Mouse (Mus musculus) megakaryocyte, embryonic 14.5 days (primary cell): Measurements from ENCODE around the gene Epha10. TPM values are rescaled to one million over a fixed set of nuclear protein-coding genes. Genes with fewer than 3 reads are reported as not detected.

Experiments
- H3K27me3 ChIP-seq: replicated peaks from 2 replicates; pipeline ENCODE3; 2012; ENCODE audit warnings: inconsistent platforms
- H3K36me3 ChIP-seq: replicated peaks from 2 replicates; pipeline ENCODE3; 2012; ENCODE audit warnings: low read length, inconsistent platforms, mixed read lengths
- H3K4me1 ChIP-seq: 2 replicates; pipeline ENCODE4 v1.6.1; 2012; ENCODE audit warnings: inconsistent platforms
- H3K4me3 ChIP-seq: replicated peaks from 2 replicates; pipeline ENCODE3; 2012; ENCODE audit warnings: moderate library complexity, mild to moderate bottlenecking, inconsistent platforms
- H3K9me3 ChIP-seq: 2 replicates; pipeline ENCODE4 v1.6.1; 2012; ENCODE audit warnings: inconsistent platforms
- FLI1 ChIP-seq: IDR thresholded peaks from 2 replicates; pipeline ENCODE4 v1.6.1; 2012; ENCODE audit warnings: low read length, inconsistent platforms, mixed read lengths
- GATA1 ChIP-seq: IDR thresholded peaks from 3 replicates; pipeline ENCODE4 v1.6.1; 2012; ENCODE audit warnings: mixed read lengths, low read length, inconsistent platforms, borderline replicate concordance
- polyA plus RNA-seq: library from polyadenylated mRNA; stranded (reverse); fragments of >175 nt; gene quantifications from 2 replicates; pipeline ENCODE4 v1.2.3, GENCODE M21; 2012; ENCODE audit warnings: low replicate concordance; ENCODE audit not compliant: insufficient read depth

Gene Epha10
- polyA plus RNA-seq: not detected in 2 replicates

DNA sequence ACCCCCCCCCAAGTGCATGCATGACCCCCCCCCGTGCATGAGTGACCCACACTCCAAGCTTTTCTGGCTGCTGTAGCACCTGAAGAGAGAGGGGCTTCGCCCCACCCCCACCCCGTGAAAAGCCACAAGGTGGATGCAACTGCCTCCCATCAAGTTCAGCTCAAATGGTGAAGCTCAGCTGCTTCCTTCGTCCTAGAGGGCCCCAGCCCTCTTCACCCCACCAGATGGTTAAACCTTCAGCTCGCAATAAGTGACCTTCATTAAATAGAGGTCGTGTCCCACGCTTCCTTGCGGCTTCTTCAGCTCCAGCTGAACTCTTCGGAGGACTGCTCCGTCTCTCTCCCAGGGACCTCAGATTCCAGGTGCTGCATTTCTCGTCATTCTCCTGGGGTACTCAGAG is at the start of gene Epha10:
Epha10 (plus strand) TSS at position 301 of the 400 bp plus-strand sequence.
- Histone ChIP-seq H3K36me3 (no peaks in the 10 kb centered on the region), H3K27me3 (peaks cover 70% of the 10 kb centered on the region), H3K4me1 (peaks cover 18% of the 10 kb centered on the region), H3K4me3 (peak within 1 kb of the TSS; percentile 79), H3K9me3 (peaks cover 12% of the 10 kb centered on the region)
- no peak for TF ChIP-seq FLI1
- no peak for TF ChIP-seq GATA1

- H3K9me3 ChIP-seq: no peaks in the 10 kb centered on the region
- TF ChIP-seq FLI1 (no peak), GATA1 (no peak)
- H3K36me3 ChIP-seq: peaks cover 96% of the 10 kb centered on the region
Measured at GRCm38 (mm10) chr4:124832796-124833195, 47.9 kb upstream of the Epha10 start.

DNA sequence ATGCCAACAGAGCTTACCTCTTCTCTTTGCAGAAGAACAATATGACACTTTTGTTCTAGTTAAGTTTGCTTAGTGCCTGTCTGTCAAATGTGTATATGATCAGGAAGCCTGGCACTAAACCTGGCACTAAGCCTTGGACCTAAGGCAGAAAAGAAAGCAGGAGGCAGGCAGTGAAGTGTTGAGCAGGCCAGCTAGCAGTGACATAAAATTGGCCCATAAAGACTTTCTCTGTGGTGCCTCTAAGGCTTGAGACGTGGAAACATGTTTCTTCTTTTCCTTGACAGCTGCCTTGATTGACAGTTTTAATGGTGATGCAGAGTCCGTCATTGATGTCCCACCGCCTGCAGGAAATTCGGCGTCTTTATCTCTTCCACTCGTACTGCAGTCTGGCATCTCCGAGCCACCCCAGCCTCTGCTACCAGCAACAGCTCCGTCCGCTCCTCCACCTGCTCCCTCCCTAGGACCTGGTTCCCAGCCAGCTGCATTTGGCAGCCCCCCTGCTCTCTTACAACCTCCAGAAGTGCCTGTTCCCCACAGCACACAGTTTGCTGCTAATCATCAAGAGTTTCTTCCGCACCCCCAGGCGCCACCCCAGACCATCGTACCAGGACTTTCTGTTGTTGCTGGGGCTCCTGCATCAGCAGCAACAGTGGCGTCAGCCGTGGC is 42.5 kb upstream of the Epha10 start:
- peaks cover 5% of the 10 kb centered on the region; the same call in 1 of the 2 replicates for H3K9me3 ChIP-seq
- H3K27me3 ChIP-seq: no peaks in the 10 kb centered on the region
- no peak overlapping the region for H3K4me3 ChIP-seq
- TF ChIP-seq FLI1 (no peak), GATA1 (no peak)
- peaks cover 3% of the 10 kb centered on the region; the same call in 1 of the 2 replicates for H3K4me1 ChIP-seq
- peaks cover 97% of the 10 kb centered on the region for H3K36me3 ChIP-seq

More at GRCm38 (mm10) chr4:124832796-124833195, 47.9 kb upstream of the Epha10 start:
- Histone ChIP-seq H3K27me3 (no peaks in the 10 kb centered on the region), H3K4me1 (0 out of 2 replicates have a peak, but pooled peaks cover 3% of the 10 kb centered on the region), H3K4me3 (no peak overlapping the region)

GRCm38 (mm10) chr4:124840998-124841397 is 39.7 kb upstream of the Epha10 start:
- H3K36me3 ChIP-seq: peaks cover 98% of the 10 kb centered on the region
- peaks cover 5% of the 10 kb centered on the region; the same call in 1 of the 2 replicates for H3K9me3 ChIP-seq
- no peak overlapping the region for H3K4me3 ChIP-seq
- peaks cover 17% of the 10 kb centered on the region for H3K4me1 ChIP-seq
- no peaks in the 10 kb centered on the region for H3K27me3 ChIP-seq
- TF ChIP-seq GATA1 (no peak), FLI1 (no peak)

GRCm38 (mm10) chr4:124843493-124843892 is 37.2 kb upstream of the Epha10 start:
- Histone ChIP-seq H3K36me3 (peaks cover 89% of the 10 kb centered on the region), H3K4me3 (peak overlapping the region; percentile 1), H3K27me3 (no peaks in the 10 kb centered on the region), H3K4me1 (peaks cover 40% of the 10 kb centered on the region), H3K9me3 (peaks cover 5% of the 10 kb centered on the region; the same call in 1 of the 2 replicates)
- TF ChIP-seq GATA1: no peak
- TF ChIP-seq FLI1: no peak

DNA sequence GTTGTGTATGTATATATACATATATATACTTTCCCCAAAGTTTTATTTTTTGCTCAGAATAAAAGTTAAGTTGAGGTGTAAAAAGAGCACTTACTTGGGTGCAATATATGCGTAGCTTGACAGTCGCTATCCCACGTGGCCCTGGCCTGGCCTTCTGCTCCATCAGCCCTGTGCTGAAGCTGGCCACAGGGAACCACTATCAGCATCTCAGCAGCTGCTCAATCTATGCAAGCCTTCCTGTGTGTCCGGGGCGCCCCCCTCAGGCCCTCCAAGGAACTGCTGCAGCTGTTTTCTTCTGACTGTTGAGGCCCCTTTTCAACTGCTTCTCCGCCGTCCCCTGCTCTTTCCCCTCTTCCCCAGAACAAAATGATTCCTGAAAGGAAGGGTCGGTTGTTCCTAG is 33.1 kb upstream of the Epha10 start:
- no peaks in the 10 kb centered on the region for H3K9me3 ChIP-seq
- TF ChIP-seq FLI1 (no peak), GATA1 (peak; percentile 3; the same call in 1 of the 3 replicates)
- peak overlapping the region; percentile 56 for H3K4me3 ChIP-seq
- peaks cover 57% of the 10 kb centered on the region for H3K36me3 ChIP-seq
- no peaks in the 10 kb centered on the region for H3K27me3 ChIP-seq
- peaks cover 64% of the 10 kb centered on the region for H3K4me1 ChIP-seq

GRCm38 (mm10) chr4:124849631-124850260 is 31.0 kb upstream of the Epha10 start:
- Histone ChIP-seq H3K9me3 (no peaks in the 10 kb centered on the region), H3K36me3 (peaks cover 57% of the 10 kb centered on the region), H3K4me1 (peaks cover 70% of the 10 kb centered on the region), H3K4me3 (peak overlapping the region; percentile 96), H3K27me3 (no peaks in the 10 kb centered on the region)
- TF ChIP-seq GATA1 (no peak), FLI1 (no peak)

GRCm38 (mm10) chr4:124850261-124850913 is 30.3 kb upstream of the Epha10 start, which contains the start of gene Yrdc:
Gene Yrdc (plus strand): TSS chr4:124850679.
- Histone ChIP-seq H3K36me3 (peaks cover 57% of the 10 kb centered on the region), H3K4me1 (peaks cover 63% of the 10 kb centered on the region), H3K9me3 (no peaks in the 10 kb centered on the region), H3K4me3 (peak within 1 kb of the TSS; percentile 96), H3K27me3 (no peaks in the 10 kb centered on the region)
- TF ChIP-seq GATA1: no peak
- peak; percentile 67; the same call in 1 of the 2 replicates for TF ChIP-seq FLI1

DNA sequence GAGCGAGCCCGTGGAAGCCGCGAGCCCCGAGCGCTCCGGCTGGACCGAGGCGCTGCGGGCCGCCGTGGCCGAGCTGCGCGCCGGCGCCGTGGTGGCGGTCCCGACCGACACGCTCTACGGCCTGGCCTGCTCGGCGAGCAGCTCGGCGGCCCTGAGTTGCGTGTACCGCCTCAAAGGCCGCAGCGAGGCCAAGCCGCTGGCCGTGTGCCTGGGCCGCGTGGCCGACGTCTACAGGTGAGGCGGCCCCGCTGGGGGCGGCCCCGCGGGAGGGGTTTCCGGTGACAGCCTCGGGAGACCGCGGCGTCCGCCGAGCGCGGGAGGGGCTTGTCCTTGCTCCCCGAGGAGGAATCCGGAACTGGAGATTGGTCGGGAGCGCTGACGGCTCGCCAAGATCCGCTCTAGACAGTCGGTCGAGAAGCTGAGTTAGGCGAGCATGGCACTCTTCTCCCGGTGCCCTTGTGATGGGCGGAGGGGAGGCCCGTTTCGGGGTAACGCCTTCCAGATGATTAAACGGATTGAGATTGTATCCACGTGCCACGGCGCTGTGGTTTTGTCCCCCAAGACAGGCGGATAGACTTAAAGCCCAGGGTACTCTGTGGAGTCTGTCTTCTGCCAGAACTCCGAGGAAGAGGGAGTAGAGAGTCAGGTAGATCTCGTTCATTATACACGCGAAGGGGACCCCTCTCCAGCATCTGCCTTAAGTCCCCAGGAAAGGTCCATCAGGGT is 29.6 kb upstream of the Epha10 start, which contains the start of gene 1110065P20Rik:
1110065P20Rik (minus strand) TSS at position 264 of the 726 bp plus-strand sequence.
- H3K9me3 ChIP-seq: no peaks in the 10 kb centered on the region
- TF ChIP-seq GATA1 (no peak), FLI1 (no peak)
- peaks cover 58% of the 10 kb centered on the region for H3K4me1 ChIP-seq
- H3K27me3 ChIP-seq: no peaks in the 10 kb centered on the region
- peaks cover 58% of the 10 kb centered on the region for H3K36me3 ChIP-seq
- H3K4me3 ChIP-seq: peak within 1 kb of the TSS; percentile 96
